Mouse (Mus musculus): ENCODE results near the gene Plscr2. TPM values are rescaled to one million over a fixed set of nuclear protein-coding genes. Genes with fewer than 3 reads are reported as not detected.
A peak's percentile ranks its signal among the peaks of the same experiment; 100 is the strongest.

Gene Plscr2
- total and polyA plus RNA-seq, 2 experiments from 2014 or later: 9.7 to 12.9 TPM

DNA sequence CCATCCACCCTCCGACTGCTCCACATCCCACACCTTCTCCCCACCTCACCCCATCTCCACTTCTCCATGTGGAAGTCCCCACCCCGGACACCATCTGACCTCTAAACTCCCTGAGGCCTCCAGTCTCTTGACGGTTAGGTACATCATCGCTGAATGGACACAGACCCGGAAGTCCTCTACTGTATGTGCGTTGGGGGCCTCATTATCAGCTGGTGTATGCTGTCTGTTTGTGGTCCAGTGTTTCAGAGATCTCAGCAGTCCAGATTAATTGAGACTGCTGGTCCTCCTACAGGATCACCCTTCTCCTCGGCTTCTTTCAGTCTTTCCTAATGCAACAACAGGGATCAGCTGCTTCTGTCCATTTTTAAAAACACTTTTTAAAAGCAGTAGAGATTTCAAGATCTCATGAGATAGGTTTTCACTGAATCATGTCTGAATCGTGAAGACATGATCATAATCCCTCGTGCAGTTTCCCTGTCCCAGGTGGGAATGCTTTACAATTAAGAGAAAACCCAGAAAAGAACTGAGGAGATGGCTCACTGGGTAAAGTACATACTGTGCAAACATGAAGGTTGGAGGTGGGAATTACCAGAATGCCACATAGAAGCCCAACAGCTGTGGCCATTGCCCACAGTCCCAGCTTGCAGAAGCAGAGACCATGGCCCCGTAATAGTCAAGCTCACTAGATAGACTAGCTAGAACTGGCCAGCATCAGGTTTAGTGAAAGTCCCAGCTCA lies 21.6 kb upstream of the Plscr2 start:
- H3K9ac ChIP-seq (replicated peaks; ENCODE audit: low read depth, low read length): no peak overlapping the region
- no peak overlapping the region for H3K4me2 ChIP-seq (ENCODE audit: low read depth, low read length)
- H3K4me1 ChIP-seq (ENCODE audit: control insufficient read depth, insufficient read depth): peaks cover 10% of the 10 kb centered on the region
- H3K9me3 ChIP-seq (replicated peaks; ENCODE audit: control insufficient read depth, low read length): no peaks in the 10 kb centered on the region
- no peaks in the 10 kb centered on the region for H3K36me3 ChIP-seq (replicated peaks; ENCODE audit: control insufficient read depth, insufficient read depth, low read length)
- no peak overlapping the region for H3K27ac ChIP-seq (ENCODE audit: low read depth)
- DNase-seq (ENCODE audit: low spot score) (no peak), ATAC-seq (ENCODE audit: insufficient read depth, low read depth) (no peak)
- WGBS: 86% methylated on average over 10 of the region's 10 CpGs
- H3K27me3 ChIP-seq (ENCODE audit: control insufficient read depth, insufficient read depth, low read length): no peaks in the 10 kb centered on the region
- no peak for TF ChIP-seq CTCF (IDR thresholded peaks at IDR 0.05; ENCODE audit: low read depth)
- TF ChIP-seq EP300 (IDR thresholded peaks at IDR 0.05; ENCODE audit: low read depth): no peak
- H3K4me3 ChIP-seq (ENCODE audit: low read depth, low read length): no peak overlapping the region

DNA sequence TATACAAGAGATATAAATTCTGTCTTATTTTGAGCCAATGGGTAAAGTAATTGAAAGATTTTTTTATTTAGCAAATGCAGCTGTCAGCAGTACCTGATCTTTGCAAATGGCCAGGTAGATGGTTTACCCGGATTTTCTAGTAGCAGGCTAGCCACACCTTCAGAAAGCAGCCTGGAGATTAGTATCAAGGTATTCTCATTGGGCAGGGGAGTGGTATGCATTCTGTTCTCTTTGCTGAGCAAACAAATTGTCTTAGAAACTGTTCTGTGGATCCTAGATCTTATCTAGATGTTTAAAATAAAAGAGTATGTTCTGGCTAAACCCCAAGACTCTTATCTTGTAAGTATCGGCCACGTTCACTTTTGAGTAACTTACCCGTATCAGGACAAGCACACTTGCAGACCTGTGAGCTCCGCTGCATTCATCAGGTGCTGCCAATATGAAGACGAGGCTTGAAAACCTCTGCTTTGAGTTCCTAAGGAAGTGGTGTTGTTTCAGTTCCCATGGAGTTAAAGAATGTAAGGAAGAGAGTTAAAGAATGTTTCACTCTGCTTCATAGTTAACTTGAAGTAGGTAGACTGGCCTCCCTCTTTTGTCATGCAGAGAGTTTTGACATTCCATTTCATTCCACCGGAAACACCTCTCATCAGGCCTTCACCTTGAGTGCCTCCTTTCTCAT lies 14.8 kb upstream of the Plscr2 start:
- Histone ChIP-seq H3K9me3 (replicated peaks; ENCODE audit: control insufficient read depth, low read length) (no peaks in the 10 kb centered on the region), H3K4me1 (ENCODE audit: control insufficient read depth, insufficient read depth) (no peaks in the 10 kb centered on the region), H3K9ac (replicated peaks; ENCODE audit: low read depth, low read length) (no peak overlapping the region), H3K4me2 (ENCODE audit: low read depth, low read length) (no peak overlapping the region), H3K4me3 (ENCODE audit: low read depth, low read length) (no peak overlapping the region), H3K27ac (ENCODE audit: low read depth) (no peak overlapping the region), H3K27me3 (ENCODE audit: control insufficient read depth, insufficient read depth, low read length) (no peaks in the 10 kb centered on the region), H3K36me3 (replicated peaks; ENCODE audit: control insufficient read depth, insufficient read depth, low read length) (peaks cover 27% of the 10 kb centered on the region)
- no peak for ATAC-seq (ENCODE audit: insufficient read depth, low read depth)
- no peak for DNase-seq (ENCODE audit: low spot score)
- TF ChIP-seq CTCF (IDR thresholded peaks at IDR 0.05; ENCODE audit: low read depth): no peak
- no peak for TF ChIP-seq EP300 (IDR thresholded peaks at IDR 0.05; ENCODE audit: low read depth)
- 56% methylated on average over 7 of the region's 7 CpGs for WGBS

DNA sequence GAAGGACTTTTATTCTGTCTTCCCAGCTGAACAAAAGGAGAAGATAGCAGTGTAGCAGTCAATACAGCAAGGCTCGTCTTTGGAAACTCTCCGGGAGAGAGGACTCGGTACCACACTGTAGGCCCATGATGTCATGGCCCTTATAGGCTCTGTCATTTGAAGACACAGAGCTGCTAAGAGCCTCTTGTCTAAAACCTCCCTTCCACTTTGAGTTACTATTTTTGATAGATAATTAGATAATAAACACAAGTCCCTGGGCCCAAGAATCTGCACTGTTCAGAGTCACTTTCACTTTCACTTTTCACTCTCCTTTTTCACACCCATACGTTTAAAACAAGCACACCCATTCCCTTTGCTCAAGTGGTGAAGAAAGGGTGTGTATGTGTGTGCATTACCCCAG lies 9.7 kb upstream of the Plscr2 start:
- Histone ChIP-seq H3K9me3 (replicated peaks; ENCODE audit: control insufficient read depth, low read length) (no peaks in the 10 kb centered on the region), H3K27ac (ENCODE audit: low read depth) (peak overlapping the region; percentile 17; the same call in 1 of the 2 replicates), H3K27me3 (ENCODE audit: control insufficient read depth, insufficient read depth, low read length) (no peaks in the 10 kb centered on the region), H3K36me3 (replicated peaks; ENCODE audit: control insufficient read depth, insufficient read depth, low read length) (peaks cover 22% of the 10 kb centered on the region), H3K4me1 (ENCODE audit: control insufficient read depth, insufficient read depth) (no peaks in the 10 kb centered on the region), H3K4me2 (ENCODE audit: low read depth, low read length) (peak overlapping the region; percentile 52), H3K9ac (replicated peaks; ENCODE audit: low read depth, low read length) (peak overlapping the region; percentile 37), H3K4me3 (ENCODE audit: low read depth, low read length) (peak overlapping the region; percentile 21; the same call in 1 of the 2 replicates)
- ATAC-seq (ENCODE audit: insufficient read depth, low read depth) (peak; percentile 41; the same call in 1 of the 2 replicates), DNase-seq (ENCODE audit: low spot score) (no peak)
- WGBS: 51% methylated on average over 4 of the region's 4 CpGs
- TF ChIP-seq CTCF (IDR thresholded peaks at IDR 0.05; ENCODE audit: low read depth) (no peak), EP300 (IDR thresholded peaks at IDR 0.05; ENCODE audit: low read depth) (no peak)

DNA sequence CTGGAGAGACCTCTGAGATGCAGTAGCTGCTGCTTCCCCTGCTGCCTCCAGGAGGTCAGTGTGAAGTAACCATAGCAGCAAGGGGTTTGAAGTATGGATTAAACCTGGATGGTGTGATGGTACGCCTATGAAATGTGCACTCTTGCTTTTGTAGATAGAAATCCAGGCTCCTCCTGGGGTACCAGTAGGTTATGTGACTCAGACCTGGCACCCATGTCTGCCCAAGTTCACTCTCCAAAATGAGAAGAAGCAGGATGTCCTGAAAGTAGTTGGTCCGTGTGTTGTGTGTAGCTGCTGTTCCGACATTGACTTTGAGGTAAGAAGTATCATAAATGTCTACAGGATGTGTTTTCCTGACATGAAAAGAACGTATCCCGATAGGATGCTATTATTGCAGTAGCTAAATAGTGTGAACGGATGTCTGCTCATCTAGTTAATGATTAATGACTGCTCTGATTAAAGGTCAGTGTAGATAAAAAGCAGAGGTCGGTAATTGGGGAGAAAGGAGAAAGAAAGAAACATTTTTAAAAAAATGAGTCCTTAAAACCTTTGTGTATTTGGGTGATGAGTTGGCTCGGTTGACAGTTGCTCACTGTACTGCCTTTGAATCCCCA lies 8.7 kb upstream of the Plscr2 start:
- WGBS: 77% methylated on average over 8 of the region's 8 CpGs
- H3K4me2 ChIP-seq (ENCODE audit: low read depth, low read length): no peak overlapping the region
- no peaks in the 10 kb centered on the region for H3K27me3 ChIP-seq (ENCODE audit: control insufficient read depth, insufficient read depth, low read length)
- ATAC-seq (ENCODE audit: insufficient read depth, low read depth) (no peak), DNase-seq (ENCODE audit: low spot score) (no peak)
- peaks cover 14% of the 10 kb centered on the region for H3K36me3 ChIP-seq (replicated peaks; ENCODE audit: control insufficient read depth, insufficient read depth, low read length)
- H3K4me3 ChIP-seq (ENCODE audit: low read depth, low read length): no peak overlapping the region
- TF ChIP-seq CTCF (IDR thresholded peaks at IDR 0.05; ENCODE audit: low read depth): no peak
- TF ChIP-seq EP300 (IDR thresholded peaks at IDR 0.05; ENCODE audit: low read depth): no peak
- no peaks in the 10 kb centered on the region for H3K4me1 ChIP-seq (ENCODE audit: control insufficient read depth, insufficient read depth)
- H3K27ac ChIP-seq (ENCODE audit: low read depth): no peak overlapping the region
- H3K9ac ChIP-seq (replicated peaks; ENCODE audit: low read depth, low read length): no peak overlapping the region
- no peaks in the 10 kb centered on the region for H3K9me3 ChIP-seq (replicated peaks; ENCODE audit: control insufficient read depth, low read length)

DNA sequence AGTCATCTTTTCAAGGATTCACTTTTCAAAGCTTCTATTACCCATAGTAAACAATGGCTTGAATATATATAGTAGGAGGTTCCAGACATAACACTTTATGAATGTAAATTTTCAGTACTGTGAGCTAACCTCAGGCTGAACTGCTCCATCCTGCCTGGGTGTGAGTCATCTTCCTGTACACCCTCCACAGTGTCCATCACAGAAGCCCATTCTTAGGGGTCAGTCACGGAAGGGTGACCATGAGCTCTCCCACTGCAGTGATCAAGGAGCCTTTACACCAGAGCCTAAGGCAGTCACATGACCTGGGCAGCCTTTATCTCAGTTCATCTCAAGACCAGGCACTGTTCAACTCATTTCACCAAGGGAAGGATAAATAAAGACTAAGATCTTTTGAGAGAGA lies 7.7 kb upstream of the Plscr2 start:
- no peaks in the 10 kb centered on the region for H3K4me1 ChIP-seq (ENCODE audit: control insufficient read depth, insufficient read depth)
- WGBS: 75% methylated on average over 1 of the region's 1 CpGs
- TF ChIP-seq EP300 (IDR thresholded peaks at IDR 0.05; ENCODE audit: low read depth): no peak
- TF ChIP-seq CTCF (IDR thresholded peaks at IDR 0.05; ENCODE audit: low read depth): no peak
- H3K36me3 ChIP-seq (replicated peaks; ENCODE audit: control insufficient read depth, insufficient read depth, low read length): peaks cover 17% of the 10 kb centered on the region
- DNase-seq (ENCODE audit: low spot score) (no peak), ATAC-seq (ENCODE audit: insufficient read depth, low read depth) (no peak; the same call in 1 of the 2 replicates)
- H3K4me3 ChIP-seq (ENCODE audit: low read depth, low read length): no peak overlapping the region
- H3K27me3 ChIP-seq (ENCODE audit: control insufficient read depth, insufficient read depth, low read length): no peaks in the 10 kb centered on the region
- H3K27ac ChIP-seq (ENCODE audit: low read depth): no peak overlapping the region
- no peak overlapping the region for H3K4me2 ChIP-seq (ENCODE audit: low read depth, low read length)
- H3K9ac ChIP-seq (replicated peaks; ENCODE audit: low read depth, low read length): no peak overlapping the region
- no peaks in the 10 kb centered on the region for H3K9me3 ChIP-seq (replicated peaks; ENCODE audit: control insufficient read depth, low read length)
